Mouse (Mus musculus): ENCODE measurements around the gene Fbxo9.

DNA sequence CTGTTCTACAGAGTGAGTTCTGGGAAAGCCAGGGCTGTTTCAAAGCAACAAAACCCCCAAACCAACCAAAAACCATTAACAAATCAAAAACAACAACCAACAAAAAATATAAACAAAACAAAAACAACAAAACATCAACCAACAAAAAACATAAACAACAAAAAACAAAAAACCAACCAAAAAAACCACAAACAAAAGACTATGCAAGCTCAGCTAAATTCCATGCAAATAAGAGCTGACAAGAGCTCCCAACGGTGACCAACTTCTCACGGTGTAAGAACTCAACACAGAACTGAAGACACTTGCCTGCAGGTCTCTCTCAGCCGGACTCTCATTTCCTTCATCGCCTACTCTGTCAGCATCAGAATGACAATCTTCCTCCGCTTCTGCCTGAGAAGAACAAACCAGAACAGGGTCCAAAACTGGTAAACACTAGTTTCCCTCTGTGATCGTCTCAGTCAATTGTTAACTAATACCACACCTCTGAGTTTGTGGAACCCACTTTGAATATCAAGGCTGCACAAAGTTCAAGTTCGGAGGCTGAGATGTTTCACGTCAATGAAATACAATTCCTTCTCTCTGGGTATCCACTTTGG is 4.8 kb downstream of the Fbxo9 start:
- TF ChIP-seq POLR2A (IDR thresholded peaks at IDR 0.05; ENCODE audit: low read depth, low read length): no peak
- TF ChIP-seq CTCF (conservative IDR thresholded peaks at IDR 0.05; ENCODE audit: insufficient read depth, insufficient read length, low read depth, low read length): no peak
